Mouse (Mus musculus) spleen, postnatal 0 days (tissue): ENCODE measurements around the gene Cpd. TPM values are rescaled to one million over a fixed set of nuclear protein-coding genes. Genes with fewer than 3 reads are reported as not detected.

Experiments
- polyA plus RNA-seq: library from polyadenylated mRNA; unstranded; fragments of >200 nt; fragmentation: Nextera tagmentation; extraction: Ambion mirVana; gene quantifications from 2 replicates; pipeline ENCODE4 v1.2.1, GENCODE M21; 2015

The Cpd gene
- 7.8 and 8.7 TPM in 2 replicates for polyA plus RNA-seq

GRCm38 (mm10) chr11:76846878-76847222 is at the start of gene Cpd:
Gene Cpd, minus strand, starts transcription at chr11:76847018.

GRCm38 (mm10) chr11:76763053-76763740 is 83.6 kb downstream of the Cpd start, which contains the start of gene Gosr1:
Gene Gosr1, minus strand, starts transcription at chr11:76763579.

Other genes with a start within 250 kb of the Cpd start
- 8.8 and 11.9 TPM in 2 replicates for gene Abr, start 224.7 kb downstream of the Cpd start, polyA plus RNA-seq
- 0.11 TPM in 1 of 2 replicates, not detected in the other for gene Bhlha9, start 174.5 kb downstream of the Cpd start, polyA plus RNA-seq
- gene Trarg1, start 167.2 kb downstream of the Cpd start, polyA plus RNA-seq: 0.35 and 0.55 TPM in 2 replicates
- gene Gosr1, start 83.4 kb downstream of the Cpd start, polyA plus RNA-seq: 10.9 and 12.1 TPM in 2 replicates
- 0.13 TPM in 1 of 2 replicates, not detected in the other for gene Tmigd1, start 55.1 kb upstream of the Cpd start, polyA plus RNA-seq
- gene Blmh, start 77.8 kb upstream of the Cpd start, polyA plus RNA-seq: 49.9 and 52.5 TPM in 2 replicates
- 3.5 and 7.5 TPM in 2 replicates for gene Slc6a4, start 151.6 kb upstream of the Cpd start, polyA plus RNA-seq
- 52.6 and 62.5 TPM in 2 replicates for gene Nsrp1, start 231.4 kb upstream of the Cpd start, polyA plus RNA-seq